Mouse (Mus musculus) liver, embryonic 14.5 days (tissue): ENCODE results near the gene Col26a1. TPM values are rescaled to one million over a fixed set of nuclear protein-coding genes. Genes with fewer than 3 reads are reported as not detected.

Experiments used
- ATAC-seq: fragments of 200-750 bp; cut with Nextera tagmentation; 2 replicates; pipeline ENCODE4 v1.8.0; 2017; ENCODE audit warnings: moderate number of reproducible peaks, mild to moderate bottlenecking, moderate library complexity; ENCODE audit not compliant: insufficient read depth
- DNase-seq, 3 experiments: peaks; one replicate each; pipeline ENCODE4 v3.0.0-alpha.2; 2012 to 2013; ENCODE audit warnings: low read depth in 3 of 3, low spot score in 3 of 3
- H3K27ac ChIP-seq: fragments of 300-500 bp; sonication (generic); 2 replicates; pipeline ENCODE4 v1.5.1; 2014; ENCODE audit warnings: moderate library complexity, mild to moderate bottlenecking, control low read depth, inconsistent platforms
- H3K27me3 ChIP-seq: fragments of 300-500 bp; sonication (generic); 2 replicates; pipeline ENCODE4 v1.6.1; 2014; ENCODE audit warnings: mild to moderate bottlenecking, low read length, moderate library complexity; ENCODE audit not compliant: control insufficient read depth, insufficient read depth
- H3K36me3 ChIP-seq: fragments of 300-500 bp; sonication (generic); replicated peaks from 2 replicates; pipeline ENCODE4 v1.6.1; 2014; ENCODE audit warnings: low read depth; ENCODE audit not compliant: control insufficient read depth, insufficient read depth
- H3K4me1 ChIP-seq, 2 experiments: fragments of 200-500 bp in 1 of 2; fragments of 300-500 bp in 1 of 2; sonication (generic) in 1 of 2; replicated peaks; 2 replicates each; pipeline ENCODE4 v1.6.1; 2012 to 2014; ENCODE audit warnings: antibody characterized with exemption in 1 of 2, inconsistent platforms in 1 of 2, low read length in 1 of 2; ENCODE audit not compliant: control insufficient read depth in 2 of 2, insufficient read depth in 2 of 2
- H3K4me2 ChIP-seq: fragments of 300-500 bp; sonication (generic); 2 replicates; pipeline ENCODE4 v1.6.1; 2014; ENCODE audit warnings: low read depth, mild to moderate bottlenecking, control low read depth, moderate library complexity
- H3K4me3 ChIP-seq, 2 experiments: fragments of 200-500 bp in 1 of 2; fragments of 300-500 bp in 1 of 2; sonication (generic) in 1 of 2; 2 replicates each; pipeline ENCODE4 v1.5.1; 2012 to 2014; ENCODE audit warnings: low read depth in 2 of 2, low read length in 2 of 2, mild to moderate bottlenecking in 2 of 2, control low read depth in 1 of 2, inconsistent platforms in 1 of 2, moderate library complexity in 1 of 2; ENCODE audit not compliant: insufficient read depth in 1 of 2
- H3K9ac ChIP-seq: fragments of 300-500 bp; sonication (generic); replicated peaks from 2 replicates; pipeline ENCODE4 v1.6.1; 2014; ENCODE audit warnings: mild to moderate bottlenecking, control low read depth, moderate library complexity
- H3K9me3 ChIP-seq: fragments of 300-500 bp; sonication (generic); 2 replicates; pipeline ENCODE4 v1.6.1; 2016; ENCODE audit warnings: low read length, mixed read lengths; ENCODE audit not compliant: control insufficient read depth
- CTCF ChIP-seq: IDR thresholded peaks from 2 replicates; pipeline ENCODE4 v1.5.1; 2016; ENCODE audit warnings: antibody characterized with exemption, low read depth, control low read depth
- EP300 ChIP-seq: IDR thresholded peaks from 2 replicates; pipeline ENCODE4 v1.6.1; 2016; ENCODE audit warnings: antibody characterized with exemption, low read depth
- WGBS: fragments of 180-500 bp; shearing (Covaris S2); extraction: QIAGEN DNeasy Blood & Tissue Kit; methylation state at CpG from one replicate; pipeline ENCODE4 v1.1.7; 2014; ENCODE audit not compliant: insufficient replicate concordance; 5-methylcytosine and 5-hydroxymethylcytosine counted together
- polyA plus RNA-seq, 2 experiments: library from polyadenylated mRNA; depleted of rRNA in 1 of 2; stranded (reverse) in 1 of 2; unstranded in 1 of 2; fragments of >200 nt; fragmentation: Nextera tagmentation in 1 of 2; extraction: Ambion mirVana in 1 of 2; gene quantifications; 2 replicates each; pipeline versions ENCODE4 v1.2.1 to v1.2.3; 2012 to 2014

Col26a1 gene
- polyA plus RNA-seq, 2 experiments, result 0.06 to 0.18 TPM

- Histone ChIP-seq H3K9ac (no peak overlapping the region), H3K4me3 (no peak overlapping the region), H3K9me3 (no peaks in the 10 kb centered on the region), H3K4me2 (no peak overlapping the region), H3K27me3 (no peaks in the 10 kb centered on the region), H3K36me3 (no peaks in the 10 kb centered on the region), H3K27ac (no peak overlapping the region), H3K4me1 (no peaks in the 10 kb centered on the region; a peak in 1 of 4 replicates)
- TF ChIP-seq EP300 (no peak), CTCF (no peak)
- WGBS, result 61% methylated on average over 16 of the region's 16 CpGs
- no peak for DNase-seq
- no peak for ATAC-seq
These were observed 76.5 kb downstream of the Col26a1 start for GRCm38 (mm10) chr5:136806379-136807056.

DNA sequence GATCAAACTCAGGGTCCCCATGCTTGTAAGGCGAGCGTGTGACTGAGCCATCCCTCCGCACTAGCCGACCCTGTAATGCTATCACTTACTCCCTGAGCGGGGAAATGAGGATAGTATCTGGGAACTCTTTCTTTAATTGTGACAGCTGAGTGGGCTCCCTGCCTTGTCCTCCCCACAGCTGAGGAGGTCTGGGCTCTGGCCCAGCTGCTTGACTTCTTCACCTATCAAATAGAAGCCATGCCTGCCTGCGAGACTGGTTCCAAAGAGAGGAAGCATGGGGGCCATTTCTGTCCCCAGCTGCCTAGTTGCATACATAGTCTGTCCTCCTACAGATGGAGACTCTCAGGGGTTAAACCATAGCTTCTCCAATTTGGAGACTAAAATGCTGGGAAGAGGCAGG, 78.0 kb downstream of the Col26a1 start:
- no peak for DNase-seq
- WGBS, result 65% methylated on average over 6 of the region's 6 CpGs
- Histone ChIP-seq H3K9me3 (no peaks in the 10 kb centered on the region), H3K4me2 (no peak overlapping the region), H3K4me3 (no peak overlapping the region), H3K36me3 (no peaks in the 10 kb centered on the region), H3K27me3 (no peaks in the 10 kb centered on the region), H3K27ac (no peak overlapping the region), H3K9ac (no peak overlapping the region), H3K4me1 (no peaks in the 10 kb centered on the region; a peak in 1 of 4 replicates)
- TF ChIP-seq CTCF (no peak), EP300 (no peak)
- ATAC-seq, result no peak

GRCm38 (mm10) chr5:136804246-136804645, 78.8 kb downstream of the Col26a1 start:
- DNase-seq, result no peak

DNA sequence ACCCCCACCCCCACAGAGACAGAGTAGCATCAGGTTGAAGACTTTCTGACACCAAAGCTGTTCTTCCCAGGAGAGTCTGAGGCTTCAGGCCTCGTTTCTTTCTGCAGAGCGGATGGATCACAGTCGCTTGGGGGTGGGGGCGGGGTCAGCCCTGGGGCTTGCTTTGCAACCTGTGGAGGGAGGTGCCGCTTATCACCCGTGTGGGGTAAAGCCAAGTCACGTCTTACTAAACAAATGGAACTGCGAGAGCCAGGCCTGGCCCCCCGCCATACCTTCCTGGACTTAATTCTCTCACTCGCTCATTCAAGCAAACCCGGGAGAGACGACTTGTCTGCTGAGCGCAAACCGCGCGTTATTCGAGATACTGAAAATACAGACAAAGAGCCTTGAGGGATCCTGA, 80.3 kb downstream of the Col26a1 start:
- ATAC-seq (no peak), DNase-seq (no peak)
- no peak overlapping the region for H3K4me2 ChIP-seq
- no peak overlapping the region for H3K9ac ChIP-seq
- no peak for TF ChIP-seq EP300
- no peak for TF ChIP-seq CTCF
- H3K36me3 ChIP-seq, result no peaks in the 10 kb centered on the region
- no peak overlapping the region for H3K4me3 ChIP-seq
- no peaks in the 10 kb centered on the region for H3K27me3 ChIP-seq
- no peak overlapping the region for H3K27ac ChIP-seq
- 23% methylated on average over 17 of the region's 17 CpGs for WGBS
- no peaks in the 10 kb centered on the region; a peak in 1 of 4 replicates for H3K4me1 ChIP-seq
- no peaks in the 10 kb centered on the region for H3K9me3 ChIP-seq

More at GRCm38 (mm10) chr5:136804246-136804645, 78.8 kb downstream of the Col26a1 start:
- Histone ChIP-seq H3K4me2 (no peak overlapping the region), H3K27ac (no peak overlapping the region), H3K9me3 (no peaks in the 10 kb centered on the region), H3K4me3 (no peak overlapping the region), H3K9ac (no peak overlapping the region), H3K4me1 (no peaks in the 10 kb centered on the region; a peak in 1 of 4 replicates), H3K27me3 (no peaks in the 10 kb centered on the region), H3K36me3 (no peaks in the 10 kb centered on the region)
- no peak for ATAC-seq
- TF ChIP-seq EP300 (no peak), CTCF (no peak)
- WGBS, result 29% methylated on average over 1 of the region's 1 CpGs

DNA sequence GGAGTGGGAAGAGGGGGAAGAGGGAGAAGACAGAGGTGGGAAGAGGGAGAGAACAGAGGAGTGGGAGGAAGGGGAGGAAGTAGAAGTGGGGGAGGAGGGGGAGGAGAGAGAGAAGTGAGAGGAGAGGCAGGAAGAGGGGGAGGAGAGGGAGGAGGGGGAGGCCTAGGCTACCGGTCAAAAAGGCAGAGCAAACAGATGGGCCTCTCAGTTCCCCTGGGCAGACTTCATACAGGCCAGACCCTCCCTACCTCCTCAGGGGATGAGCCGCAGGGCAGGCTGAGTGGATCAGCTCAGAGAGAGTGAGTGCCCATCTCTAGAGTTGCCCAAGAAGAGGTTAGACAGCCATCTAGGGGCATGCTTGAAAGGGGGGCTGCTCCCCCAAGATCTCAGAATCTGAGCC, 86.1 kb downstream of the Col26a1 start:
- DNase-seq (no peak), ATAC-seq (no peak)
- H3K9me3 ChIP-seq, result no peaks in the 10 kb centered on the region
- H3K27me3 ChIP-seq, result no peaks in the 10 kb centered on the region
- no peak overlapping the region for H3K9ac ChIP-seq
- H3K36me3 ChIP-seq, result no peaks in the 10 kb centered on the region
- H3K4me2 ChIP-seq, result no peak overlapping the region
- no peaks in the 10 kb centered on the region for H3K4me1 ChIP-seq
- no peak overlapping the region for H3K4me3 ChIP-seq
- 23% methylated on average over 2 of the region's 2 CpGs for WGBS
- TF ChIP-seq EP300, result no peak
- no peak for TF ChIP-seq CTCF
- no peak overlapping the region for H3K27ac ChIP-seq
